Mouse (Mus musculus) midbrain, postnatal 0 days (tissue): ENCODE results near the gene Zfp646. TPM values are rescaled to one million over a fixed set of nuclear protein-coding genes. Genes with fewer than 3 reads are reported as not detected.

Source experiments
- ATAC-seq: fragments of 200-750 bp; cut with Nextera tagmentation; 2 replicates; pipeline ENCODE4 v1.8.0; 2017; ENCODE audit warnings: moderate number of reproducible peaks, mild to moderate bottlenecking, moderate TSS enrichment, moderate library complexity; ENCODE audit not compliant: low FRiP score
- DNase-seq: peaks from one replicate; pipeline ENCODE4 v3.0.0-alpha.2; 2015; ENCODE audit warnings: low spot score
- H3K27ac ChIP-seq: fragments of 300-500 bp; sonication (generic); 2 replicates; pipeline ENCODE4 v1.5.1; 2014; ENCODE audit warnings: low read depth, mild to moderate bottlenecking, low read length, mixed read lengths
- H3K27me3 ChIP-seq: fragments of 300-500 bp; sonication (generic); 2 replicates; pipeline ENCODE4 v1.6.1; 2014; ENCODE audit warnings: low read length, control low read depth, mixed read lengths; ENCODE audit not compliant: insufficient read depth
- H3K36me3 ChIP-seq: fragments of 300-500 bp; sonication (generic); 2 replicates; pipeline ENCODE4 v1.6.1; 2014; ENCODE audit warnings: low read length, control low read depth, mixed read lengths; ENCODE audit not compliant: insufficient read depth
- H3K4me1 ChIP-seq: fragments of 300-500 bp; sonication (generic); 2 replicates; pipeline ENCODE4 v1.6.1; 2014; ENCODE audit warnings: mild to moderate bottlenecking, control low read depth, antibody characterized with exemption, low read length, mixed read lengths; ENCODE audit not compliant: insufficient read depth
- H3K4me2 ChIP-seq: fragments of 300-500 bp; sonication (generic); 2 replicates; pipeline ENCODE4 v1.6.1; 2014; ENCODE audit warnings: low read depth, mild to moderate bottlenecking, low read length, mixed read lengths; ENCODE audit not compliant: poor library complexity, severe bottlenecking
- H3K4me3 ChIP-seq: fragments of 300-500 bp; sonication (generic); 2 replicates; pipeline ENCODE4 v1.5.1; 2014; ENCODE audit warnings: low read depth, mild to moderate bottlenecking, low read length, moderate library complexity
- H3K9ac ChIP-seq: fragments of 300-500 bp; sonication (generic); replicated peaks from 2 replicates; pipeline ENCODE4 v1.6.1; 2014; ENCODE audit warnings: mild to moderate bottlenecking, low read length, moderate library complexity, mixed read lengths; ENCODE audit not compliant: poor library complexity, severe bottlenecking
- H3K9me3 ChIP-seq: fragments of 300-500 bp; sonication (generic); 2 replicates; pipeline ENCODE4 v1.6.1; 2016; ENCODE audit warnings: low read length, control low read depth
- CTCF ChIP-seq: IDR thresholded peaks from 2 replicates; pipeline ENCODE4 v1.5.1; 2016; ENCODE audit warnings: antibody characterized with exemption, mild to moderate bottlenecking
- WGBS: fragments of 180-500 bp; shearing (Covaris S2); extraction: QIAGEN DNeasy Blood & Tissue Kit; methylation state at CpG from one replicate; pipeline ENCODE4 v1.1.7; 2014; 5-methylcytosine and 5-hydroxymethylcytosine counted together
- polyA plus RNA-seq: library from polyadenylated mRNA; unstranded; fragments of >200 nt; fragmentation: Nextera tagmentation; extraction: Ambion mirVana; gene quantifications from 2 replicates; pipeline ENCODE4 v1.2.1, GENCODE M21; 2015
- total RNA-seq: library from RNA; depleted of rRNA; stranded (reverse); fragments of >200 nt; gene quantifications from 2 replicates; pipeline ENCODE4 v1.2.3, GENCODE M21; 2014

The Zfp646 gene
- total and polyA plus RNA-seq, 2 experiments from 2014 or later, result 3.8 to 33.8 TPM

GRCm38 (mm10) chr7:127875627-127876001 lies 407 bp upstream of the Zfp646 start:
- peak; percentile 96 for ATAC-seq
- H3K27me3 ChIP-seq, result no peaks in the 10 kb centered on the region
- peak overlapping the region; percentile 74 for H3K4me2 ChIP-seq
- peak overlapping the region; percentile 92 for H3K4me3 ChIP-seq
- under 1% methylated on average over 27 of the region's 43 CpGs for WGBS
- peak overlapping the region; percentile 95 for H3K9ac ChIP-seq
- H3K9me3 ChIP-seq, result no peaks in the 10 kb centered on the region
- H3K36me3 ChIP-seq, result peaks cover 25% of the 10 kb centered on the region
- peak; percentile 98 for DNase-seq
- H3K27ac ChIP-seq, result peak overlapping the region; percentile 98
- no peak for TF ChIP-seq CTCF
- H3K4me1 ChIP-seq, result 0 out of 2 replicates have a peak, but pooled peaks cover 9% of the 10 kb centered on the region

- H3K36me3 ChIP-seq, result peaks cover 34% of the 10 kb centered on the region
- no peaks in the 10 kb centered on the region for H3K27me3 ChIP-seq
- no peaks in the 10 kb centered on the region for H3K9me3 ChIP-seq
- H3K4me3 ChIP-seq, result peak within 1 kb of the TSS; percentile 92
- under 1% methylated on average over 57 of the region's 60 CpGs for WGBS
- DNase-seq (peak; percentile 98), ATAC-seq (peak; percentile 64)
- peak within 1 kb of the TSS; percentile 98 for H3K27ac ChIP-seq
- 0 out of 2 replicates have a peak, but pooled peaks cover 9% of the 10 kb centered on the region for H3K4me1 ChIP-seq
- peak; percentile 2; the same call in 1 of the 2 replicates for TF ChIP-seq CTCF
- peak within 1 kb of the TSS; percentile 74 for H3K4me2 ChIP-seq
- H3K9ac ChIP-seq, result peak within 1 kb of the TSS; percentile 95
These were observed 687 bp downstream of the Zfp646 start, which contains the start of gene Zfp668 for GRCm38 (mm10) chr7:127876467-127877348. Gene Zfp668, minus strand, starts transcription at chr7:127876828.

- no peak overlapping the region for H3K27ac ChIP-seq
- ATAC-seq (no peak), DNase-seq (no peak)
- TF ChIP-seq CTCF, result no peak
- H3K9me3 ChIP-seq, result no peaks in the 10 kb centered on the region
- H3K4me2 ChIP-seq, result no peak overlapping the region
- H3K4me3 ChIP-seq, result no peak overlapping the region
- H3K9ac ChIP-seq, result no peak overlapping the region
- 97% methylated on average over 9 of the region's 9 CpGs for WGBS
- peaks cover 59% of the 10 kb centered on the region for H3K36me3 ChIP-seq
- no peaks in the 10 kb centered on the region for H3K27me3 ChIP-seq
- no peaks in the 10 kb centered on the region for H3K4me1 ChIP-seq
These were observed 3.3 kb downstream of the Zfp646 start for GRCm38 (mm10) chr7:127879301-127879700.

- H3K4me2 ChIP-seq, result no peak overlapping the region
- 93% methylated on average over 12 of the region's 12 CpGs for WGBS
- no peak for DNase-seq
- no peak for ATAC-seq
- H3K9me3 ChIP-seq, result no peaks in the 10 kb centered on the region
- peaks cover 67% of the 10 kb centered on the region for H3K36me3 ChIP-seq
- no peaks in the 10 kb centered on the region for H3K4me1 ChIP-seq
- H3K27me3 ChIP-seq, result no peaks in the 10 kb centered on the region
- no peak for TF ChIP-seq CTCF
- H3K4me3 ChIP-seq, result no peak overlapping the region
- H3K9ac ChIP-seq, result no peak overlapping the region
- no peak overlapping the region for H3K27ac ChIP-seq
These were observed 4.4 kb downstream of the Zfp646 start for GRCm38 (mm10) chr7:127880431-127880830.

GRCm38 (mm10) chr7:127885951-127886350 lies 9.9 kb downstream of the Zfp646 start:
- Histone ChIP-seq H3K9me3 (no peaks in the 10 kb centered on the region), H3K4me1 (no peaks in the 10 kb centered on the region), H3K4me2 (no peak overlapping the region), H3K27me3 (no peaks in the 10 kb centered on the region), H3K4me3 (no peak overlapping the region), H3K27ac (no peak overlapping the region), H3K36me3 (peaks cover 92% of the 10 kb centered on the region), H3K9ac (no peak overlapping the region)
- TF ChIP-seq CTCF, result no peak
- no peak for ATAC-seq
- 73% methylated on average over 6 of the region's 6 CpGs for WGBS
- DNase-seq, result no peak

GRCm38 (mm10) chr7:127886551-127886950 lies 10.5 kb downstream of the Zfp646 start:
- Histone ChIP-seq H3K27me3 (no peaks in the 10 kb centered on the region), H3K36me3 (peaks cover 88% of the 10 kb centered on the region), H3K27ac (no peak overlapping the region), H3K4me1 (no peaks in the 10 kb centered on the region), H3K4me3 (no peak overlapping the region), H3K9me3 (no peaks in the 10 kb centered on the region), H3K9ac (no peak overlapping the region), H3K4me2 (no peak overlapping the region)
- 92% methylated on average over 6 of the region's 6 CpGs for WGBS
- ATAC-seq (no peak), DNase-seq (no peak)
- no peak for TF ChIP-seq CTCF
